Mouse (Mus musculus): Measurements from ENCODE around the gene Pced1b.

The Pced1b gene

DNA sequence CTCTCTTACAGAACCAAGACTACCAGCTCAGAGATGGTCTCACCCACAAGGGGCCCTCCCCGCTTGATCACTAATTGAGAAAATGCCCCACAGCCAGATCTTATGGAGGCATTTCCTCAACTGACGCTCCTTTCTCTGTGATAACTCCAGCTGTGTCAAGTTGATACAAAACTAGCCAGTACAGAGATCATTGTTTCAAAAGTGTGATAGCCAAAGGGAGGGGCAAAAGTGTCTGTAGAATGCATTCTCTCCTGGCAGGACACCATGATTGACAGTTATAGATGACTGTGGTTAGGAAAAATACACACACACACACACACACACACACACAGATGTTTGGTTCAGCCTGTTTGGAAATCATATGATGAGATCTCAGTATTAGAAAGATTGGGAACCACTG, 150.9 kb downstream of the Pced1b start:
- no peak for DNase-seq (ENCODE audit: low spot score in 2 of 2)

DNA sequence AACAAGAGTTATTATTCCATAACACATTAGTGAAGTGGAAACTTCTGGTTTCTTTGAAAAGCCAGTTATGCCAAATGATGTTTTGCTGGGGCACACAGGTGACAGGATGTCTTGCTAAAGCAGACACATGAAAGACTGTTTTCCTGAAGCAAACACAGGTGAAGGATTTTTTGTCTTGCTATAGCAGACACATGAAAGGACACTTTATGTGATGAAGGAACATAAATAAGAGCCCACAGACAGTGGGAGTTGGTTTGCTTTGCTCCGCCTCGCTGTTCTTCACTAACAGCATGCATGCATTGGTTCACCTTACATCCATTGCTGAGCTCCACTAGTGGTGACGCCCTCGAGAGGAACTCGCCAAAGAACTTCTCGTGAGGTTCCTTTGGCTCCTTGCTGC, 154.0 kb downstream of the Pced1b start:
- no peak for DNase-seq (ENCODE audit: low spot score in 2 of 2)

DNA sequence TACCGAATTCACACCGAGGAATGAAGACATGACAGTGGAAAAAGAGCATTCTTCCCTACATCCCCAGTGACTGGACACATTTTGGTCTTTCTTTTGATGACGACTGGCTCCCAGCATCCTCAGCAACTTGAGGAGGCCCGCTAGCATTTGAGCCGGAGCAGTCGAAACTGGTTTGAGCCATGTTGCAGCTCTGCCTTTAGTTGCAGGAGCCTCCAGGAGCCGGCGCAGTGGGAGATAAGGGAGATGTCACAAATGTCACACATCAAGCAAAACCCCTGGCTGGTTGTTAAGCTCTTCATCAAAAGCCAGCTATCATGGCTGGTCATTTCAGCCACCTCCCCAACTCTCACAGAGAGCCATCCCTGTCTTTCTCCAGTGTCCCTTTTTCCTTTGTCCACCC, 157.6 kb downstream of the Pced1b start:
- DNase-seq (ENCODE audit: low spot score in 2 of 2) = no peak

DNA sequence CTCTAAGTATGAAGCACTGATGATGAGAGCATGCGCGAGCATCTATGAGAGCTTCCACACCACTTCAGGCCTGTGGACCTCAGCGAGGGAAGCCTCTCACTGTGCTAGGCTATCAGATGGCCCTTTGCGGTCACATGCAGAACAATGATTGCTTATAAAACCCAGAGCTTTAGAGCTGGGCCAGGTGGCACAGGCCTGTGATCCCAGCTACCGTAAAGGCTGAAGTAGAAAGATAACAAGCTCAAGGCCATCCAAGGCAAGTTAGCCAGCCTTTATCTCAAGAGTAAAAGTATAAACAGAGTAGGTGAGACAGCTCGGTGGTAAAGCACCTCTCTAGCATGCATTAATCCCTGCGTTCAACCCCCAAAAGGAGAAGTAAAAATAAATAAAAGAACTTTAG, 158.1 kb downstream of the Pced1b start:
- DNase-seq (ENCODE audit: low spot score in 2 of 2) = no peak

DNA sequence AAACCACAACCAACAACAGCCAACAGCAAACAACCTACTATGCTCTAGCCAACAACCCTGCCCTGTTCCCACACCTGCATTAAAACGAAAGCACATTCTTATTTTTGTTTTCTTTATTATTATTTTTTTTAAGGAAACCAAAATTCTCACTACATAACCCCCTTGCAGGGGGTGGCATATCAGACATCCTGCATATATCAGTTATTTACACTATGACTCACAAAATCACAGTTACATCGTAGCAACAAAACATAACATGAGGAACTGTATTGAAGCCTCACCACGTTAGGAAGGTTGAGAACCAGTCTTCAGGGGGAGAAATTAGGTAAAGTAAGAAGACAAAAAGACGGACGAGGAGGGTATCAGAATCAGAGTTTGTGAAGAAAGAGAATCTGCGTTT, 159.2 kb downstream of the Pced1b start:
- DNase-seq (ENCODE audit: low spot score in 2 of 2) = no peak

DNA sequence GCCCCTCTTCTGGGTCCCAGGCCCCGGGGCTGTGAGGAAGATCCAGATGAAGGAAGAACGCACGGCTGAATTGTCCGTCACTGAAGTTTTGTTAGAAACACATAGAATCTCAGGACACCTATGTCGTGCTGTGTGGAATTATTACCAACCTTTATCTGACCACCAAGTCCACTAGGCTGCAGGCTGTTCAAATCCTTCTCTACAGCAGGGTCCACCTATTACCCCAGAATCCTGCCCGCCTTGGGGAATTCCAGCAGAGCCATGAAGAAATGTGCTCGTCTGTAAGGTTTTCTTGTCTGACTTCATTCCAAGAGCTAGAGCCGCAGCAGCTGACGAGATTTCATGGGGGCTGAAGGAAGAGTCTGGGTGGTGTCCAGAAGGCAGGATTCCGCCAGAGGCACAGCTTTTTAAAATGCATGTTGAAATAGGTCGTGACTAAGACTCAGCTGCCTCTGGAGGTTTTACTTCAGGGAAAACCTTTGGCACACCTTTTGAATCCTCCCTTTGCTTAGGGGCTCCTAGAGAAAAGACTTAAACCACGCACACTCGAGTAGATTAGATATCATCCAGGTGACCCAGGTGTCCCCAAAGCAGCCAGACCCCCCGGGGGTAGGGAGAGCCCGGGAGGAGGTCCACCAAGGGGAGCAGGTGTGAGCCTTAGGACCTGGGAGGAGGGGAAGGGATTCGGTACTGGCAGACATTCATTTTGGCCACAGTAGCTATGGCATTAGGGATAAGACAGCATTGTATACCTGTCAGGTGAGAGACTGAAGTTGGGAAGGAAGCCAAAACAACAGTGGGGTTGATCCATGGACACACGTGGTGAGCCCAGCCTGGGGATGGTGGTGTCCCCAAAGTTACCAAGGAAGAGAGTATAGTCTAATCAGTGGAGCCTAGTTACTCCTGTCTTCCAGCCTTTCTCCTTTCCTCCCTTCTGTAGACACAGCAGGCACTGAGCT, 160.9 kb downstream of the Pced1b start:
- peak; percentile 30 to 48 for DNase-seq (ENCODE audit: low spot score in 2 of 2)

DNA sequence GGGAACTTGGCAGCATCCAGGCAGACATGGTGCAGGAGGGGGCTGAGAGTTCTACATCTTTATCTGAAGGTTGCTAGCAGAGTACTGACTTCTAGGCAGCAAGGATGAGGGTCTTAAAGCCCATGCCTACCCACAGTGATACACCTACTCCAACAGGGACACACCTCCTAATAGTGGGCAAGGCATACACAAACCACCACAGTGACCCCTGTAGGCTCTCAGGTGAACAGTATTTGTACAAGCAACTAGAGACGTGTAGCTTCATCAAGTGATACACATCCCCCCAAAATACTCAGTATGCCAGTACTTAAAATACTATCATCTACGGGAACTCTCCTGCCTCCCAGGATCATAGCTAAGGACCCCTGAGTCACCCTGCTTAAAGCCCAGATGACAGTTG, 164.2 kb downstream of the Pced1b start:
- no peak for DNase-seq (ENCODE audit: low spot score in 2 of 2)

DNA sequence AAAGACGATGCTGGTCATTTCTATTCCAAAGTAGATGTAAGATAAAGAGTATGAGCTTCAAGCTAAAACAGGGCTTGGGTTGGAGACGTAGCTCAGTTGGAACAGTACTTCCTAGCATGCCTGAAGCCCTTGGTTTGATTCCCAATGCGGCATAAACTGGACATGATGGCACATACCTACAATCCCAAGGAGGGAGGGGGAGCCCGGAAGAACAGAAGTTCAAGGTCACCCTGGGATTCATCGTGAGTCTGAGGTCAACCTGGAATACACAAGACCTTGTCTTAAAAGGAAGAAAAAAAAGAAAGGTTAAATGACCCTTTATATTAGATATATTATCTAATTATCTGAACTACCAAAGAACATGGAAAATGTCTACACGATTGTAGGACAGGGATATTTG, 164.8 kb downstream of the Pced1b start:
- no peak for DNase-seq (ENCODE audit: low spot score in 2 of 2)

DNA sequence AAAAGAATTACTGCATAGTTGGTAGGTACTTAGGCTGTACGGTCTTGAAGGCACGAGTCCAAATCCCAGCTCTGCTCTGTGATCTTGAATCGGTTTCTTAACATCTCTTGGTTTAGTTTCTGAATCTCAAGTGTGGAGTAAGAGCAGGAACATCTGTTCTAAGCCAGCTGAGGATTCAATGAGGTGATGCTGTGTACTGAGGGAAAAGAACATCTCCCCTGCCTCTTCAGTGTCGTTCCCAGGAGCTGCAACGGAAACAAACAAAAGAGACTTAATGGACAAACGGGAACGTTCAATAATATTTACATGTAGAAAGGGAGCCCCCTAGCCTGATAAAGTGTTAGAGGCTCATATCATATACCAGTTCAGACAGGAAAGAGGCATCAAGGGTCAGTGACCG, 165.4 kb downstream of the Pced1b start:
- DNase-seq (ENCODE audit: low spot score in 2 of 2) = no peak

DNA sequence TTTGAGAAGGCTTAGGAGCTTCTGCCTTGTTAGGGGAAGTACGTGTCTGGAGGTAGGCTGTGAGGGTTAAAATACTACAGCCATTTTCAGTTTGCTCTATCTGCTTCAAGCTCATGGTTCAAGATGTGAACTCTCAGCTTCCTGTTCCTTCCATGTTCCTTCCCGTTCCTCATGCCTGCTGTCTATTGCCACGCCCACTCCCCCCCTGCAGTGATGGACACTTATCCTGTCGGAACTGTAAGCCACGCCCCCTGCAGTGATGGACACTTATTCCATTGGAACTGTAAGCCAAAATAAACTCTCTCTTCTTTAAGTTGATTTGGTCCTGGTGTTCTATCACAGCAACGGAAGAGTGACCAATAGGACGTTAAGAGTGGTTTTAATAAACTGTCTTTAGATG, 166.0 kb downstream of the Pced1b start:
- DNase-seq (ENCODE audit: low spot score in 2 of 2) = no peak

DNA sequence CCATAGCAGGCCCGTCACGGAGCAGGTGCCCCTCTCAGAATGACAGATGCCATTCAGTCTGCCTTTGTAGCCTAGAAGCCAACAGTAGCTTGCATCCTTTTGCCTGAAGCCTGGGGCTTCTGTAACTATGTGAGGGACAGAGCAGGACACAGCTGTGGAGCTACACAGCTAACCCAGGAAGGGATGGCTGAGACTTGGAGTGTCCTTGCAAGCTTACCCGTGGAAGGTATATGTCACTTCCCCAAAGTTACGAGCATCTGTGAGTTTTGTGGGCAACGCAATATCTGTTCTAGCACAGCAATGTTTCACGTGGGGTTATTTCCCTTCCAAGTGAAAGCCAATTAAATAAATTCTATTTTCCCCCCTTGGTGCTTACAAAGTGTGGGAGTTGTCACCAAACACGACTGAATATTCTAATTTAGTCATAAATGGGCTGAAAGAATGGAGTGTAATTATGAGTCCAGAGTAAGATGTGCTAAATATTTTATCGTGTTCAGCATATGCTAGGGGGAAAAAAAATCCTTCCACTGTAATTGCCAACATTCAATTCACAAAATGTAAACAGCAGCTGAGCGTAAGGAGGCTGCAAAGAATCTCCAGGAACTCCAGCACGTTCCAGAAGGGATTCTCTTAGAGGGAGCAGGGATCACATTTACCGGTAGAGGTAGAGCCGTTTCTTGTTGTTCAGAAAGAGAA, 168.0 kb downstream of the Pced1b start:
- DNase-seq (ENCODE audit: low spot score in 2 of 2) = no peak

DNA sequence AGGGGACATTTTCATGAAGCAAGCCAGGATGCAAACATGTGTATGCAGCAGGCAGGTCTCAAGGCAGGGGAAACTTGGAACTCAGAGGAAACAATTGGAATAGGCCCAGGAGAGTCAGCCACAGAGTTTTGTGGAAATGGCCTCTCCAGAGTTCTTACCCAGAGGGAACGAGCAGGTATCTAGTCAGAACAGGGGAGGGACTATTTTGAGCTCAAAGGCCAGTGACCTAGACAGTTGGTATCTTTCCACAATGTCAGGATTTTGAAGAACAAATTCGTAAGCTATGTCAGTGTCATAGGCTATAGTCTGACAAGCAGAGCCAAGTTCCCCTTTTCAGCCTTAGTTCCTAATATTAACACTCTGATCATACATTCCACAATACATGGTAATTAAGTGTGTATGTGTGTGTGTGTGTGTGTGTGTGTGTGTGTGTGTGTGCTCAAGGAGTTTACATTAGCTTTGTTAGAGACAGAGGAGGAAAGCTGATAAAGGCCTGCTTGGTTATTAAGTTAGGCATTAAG, 168.6 kb downstream of the Pced1b start:
- no peak for DNase-seq (ENCODE audit: low spot score in 2 of 2)

DNA sequence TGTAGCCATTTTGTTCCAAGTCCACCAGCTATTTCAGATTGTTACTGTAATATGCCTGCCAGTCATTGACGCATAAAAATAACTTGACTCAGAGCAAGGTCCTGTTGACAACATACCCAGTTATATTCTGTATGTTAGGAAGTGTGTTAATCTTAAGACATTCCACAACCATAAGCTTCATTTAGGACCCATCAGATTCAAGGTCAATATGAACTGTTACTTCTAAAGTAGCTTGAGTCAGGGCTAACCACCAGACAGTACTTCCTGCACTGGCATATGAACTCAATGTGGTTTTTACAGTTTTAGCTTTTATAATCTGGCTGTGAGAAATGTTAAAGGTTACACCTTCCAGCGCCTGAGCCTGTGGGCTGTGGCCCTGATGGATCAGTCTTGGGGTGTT, 173.4 kb downstream of the Pced1b start:
- DNase-seq (ENCODE audit: low spot score in 2 of 2) = no peak

DNA sequence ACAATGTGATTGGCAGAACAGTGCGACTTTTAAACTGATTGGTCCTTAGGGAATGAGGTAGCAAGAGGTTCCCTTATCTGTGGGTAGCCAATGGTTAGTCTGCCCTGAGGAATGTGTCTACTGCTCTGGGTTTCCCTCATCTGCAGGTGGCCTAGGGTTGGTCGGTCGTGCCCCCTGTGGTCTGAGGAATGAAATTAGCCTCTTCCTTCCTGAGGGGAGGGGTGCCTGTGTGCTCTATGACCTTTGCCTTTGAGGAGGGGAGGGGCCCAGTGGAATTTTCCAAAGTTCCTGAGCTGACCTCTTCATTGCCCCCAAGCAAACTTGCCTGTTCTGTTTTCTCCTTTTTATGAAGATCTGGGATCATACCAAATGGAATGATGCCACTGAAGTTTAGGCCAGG, 174.6 kb downstream of the Pced1b start:
- DNase-seq (ENCODE audit: low spot score in 2 of 2) = no peak

DNA sequence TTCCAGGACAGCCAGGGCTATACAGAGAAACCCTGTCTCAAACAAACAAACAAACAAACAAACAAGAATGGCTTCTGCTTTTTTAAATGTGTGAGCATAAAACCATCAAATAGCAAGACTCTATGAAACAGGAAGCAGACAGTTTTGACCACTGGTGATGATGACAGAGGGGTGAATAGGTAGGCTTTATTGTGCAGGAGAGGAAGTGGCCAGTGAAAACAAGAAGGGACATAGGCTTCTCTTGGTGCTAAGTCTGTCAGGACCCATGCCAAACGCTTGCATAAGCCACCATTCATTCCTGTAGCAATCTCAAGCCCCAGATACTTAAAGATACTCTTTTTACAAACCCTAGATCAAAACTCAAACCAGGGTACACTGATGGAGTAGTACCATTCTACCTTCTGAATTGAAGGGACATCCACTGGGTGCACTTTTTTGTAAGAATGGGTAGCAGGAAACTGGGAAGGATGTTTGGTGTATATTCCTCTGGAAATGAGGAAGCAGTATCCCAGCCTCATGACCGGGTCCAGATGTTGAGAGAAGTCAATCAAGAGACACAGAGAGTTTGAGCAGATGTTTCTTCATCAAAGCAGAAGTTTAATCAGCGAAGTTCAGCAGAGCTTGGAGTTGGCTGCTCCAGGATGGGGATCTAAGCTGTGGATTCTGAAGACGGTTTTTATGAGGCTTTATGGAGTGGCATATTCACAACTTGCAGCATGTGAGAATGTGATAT, 175.5 kb downstream of the Pced1b start:
- no peak for DNase-seq (ENCODE audit: low spot score in 2 of 2)

DNA sequence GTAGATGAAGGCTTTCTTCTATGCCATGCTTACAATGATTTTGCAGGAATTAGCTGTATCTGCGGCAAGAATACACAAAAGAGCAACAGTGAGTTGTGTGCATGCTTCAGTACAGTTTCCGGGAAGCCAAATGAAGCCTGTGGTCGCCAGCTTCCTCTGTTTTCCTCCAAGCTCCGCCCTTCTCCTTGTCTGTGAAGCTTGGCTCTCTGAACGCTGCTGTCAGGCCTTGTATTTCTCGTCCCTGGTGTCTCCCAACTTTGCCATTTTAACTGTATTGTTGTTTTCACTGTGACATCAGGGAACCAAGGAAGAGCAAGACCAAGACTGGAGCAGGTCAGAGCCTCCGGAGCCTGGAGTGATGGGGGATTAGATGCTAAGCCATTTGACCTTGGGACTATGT, 177.5 kb downstream of the Pced1b start:
- DNase-seq (ENCODE audit: low spot score in 2 of 2) = no peak

DNA sequence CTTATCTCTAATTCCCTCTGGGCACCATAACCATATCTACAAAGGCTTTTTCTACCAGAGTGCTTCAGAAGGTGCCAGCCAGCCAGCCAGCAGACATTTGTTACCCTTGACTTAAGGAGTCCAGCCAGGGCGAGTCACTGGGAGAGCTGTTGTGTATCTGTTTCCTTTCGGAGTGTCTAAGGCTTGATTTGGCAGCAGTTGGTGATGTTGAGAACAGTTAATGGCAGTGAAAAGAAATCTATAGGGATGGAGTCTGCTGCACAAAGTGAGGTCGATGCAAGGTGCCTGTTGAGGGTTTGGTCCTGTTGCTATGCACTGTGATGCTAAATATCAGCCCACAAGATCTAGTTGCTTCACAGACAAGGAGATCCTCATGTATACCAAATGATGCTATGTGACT, 178.1 kb downstream of the Pced1b start:
- no peak for DNase-seq (ENCODE audit: low spot score in 2 of 2)

DNA sequence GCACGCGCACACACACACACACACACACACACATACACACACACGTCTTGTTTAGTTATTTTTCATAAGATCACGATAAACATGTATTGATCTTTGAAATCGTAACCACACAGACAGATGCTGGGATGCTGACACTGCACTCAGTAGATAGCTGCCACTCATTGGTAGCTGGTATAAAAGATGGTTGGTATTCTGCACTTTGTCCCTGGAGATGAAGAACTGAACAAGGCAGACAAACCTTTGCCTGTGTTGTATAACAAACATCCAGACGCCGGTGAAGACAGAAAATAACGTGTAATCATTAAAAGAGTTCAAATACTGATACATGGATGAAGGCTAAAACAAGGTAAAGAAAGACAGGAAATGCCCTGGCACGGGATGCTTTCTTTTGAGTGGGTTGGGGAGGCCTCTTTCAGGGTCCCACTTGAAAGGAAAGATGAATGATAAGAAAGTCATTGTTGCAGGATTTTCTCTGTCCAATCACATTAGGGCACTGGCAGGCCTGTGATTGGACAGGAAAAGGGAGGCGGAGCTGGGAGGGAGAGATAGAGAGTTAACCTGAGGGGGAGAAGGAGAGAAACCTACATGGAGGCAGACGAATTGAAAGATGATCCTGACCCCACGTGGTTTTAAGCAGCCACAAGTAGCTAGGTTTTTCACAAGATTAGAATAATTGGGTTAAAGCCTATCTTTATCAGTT, 182.4 kb downstream of the Pced1b start:
- no peak for DNase-seq (ENCODE audit: low spot score in 2 of 2)

DNA sequence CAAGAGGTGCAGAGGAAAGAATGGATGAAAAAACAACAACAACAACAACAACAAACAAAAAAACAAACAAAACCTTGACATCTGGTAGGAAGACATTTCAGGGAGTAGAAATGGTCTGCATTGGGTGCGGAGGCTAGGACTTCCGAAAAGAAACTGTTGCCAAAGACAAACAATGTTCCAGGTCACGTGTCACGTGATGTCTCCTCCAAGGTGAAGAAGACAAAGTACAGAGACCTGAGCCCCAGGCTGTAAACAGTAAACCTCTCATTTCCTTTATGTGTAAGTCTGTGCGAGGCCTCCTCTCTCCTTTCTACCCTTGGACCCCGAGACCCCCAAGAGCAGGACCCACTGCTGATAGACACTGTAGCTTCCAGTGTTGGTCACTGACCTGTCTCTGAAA, 184.6 kb downstream of the Pced1b start:
- no peak for DNase-seq (ENCODE audit: low spot score in 2 of 2)

DNA sequence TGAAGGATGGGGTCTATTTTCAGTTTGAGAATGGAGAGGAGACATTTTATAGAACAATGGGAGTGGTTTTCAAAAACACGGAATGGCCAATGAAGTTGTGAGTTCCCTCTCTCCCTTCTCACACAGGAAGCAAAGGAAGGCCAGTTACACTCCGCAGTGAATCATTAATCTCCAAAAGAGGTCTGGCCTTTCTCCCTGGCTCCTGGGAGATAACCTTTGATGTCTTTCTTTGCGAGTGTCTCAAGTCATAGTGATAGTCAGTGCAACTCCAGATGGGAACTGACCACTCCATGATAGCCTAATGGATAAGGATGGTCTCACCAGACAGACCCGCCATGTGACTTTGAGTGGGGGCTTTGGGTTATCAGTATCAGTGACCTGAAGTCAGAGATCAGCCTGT, 185.3 kb downstream of the Pced1b start:
- no peak for DNase-seq (ENCODE audit: low spot score in 2 of 2)

All from frontal cortex, postnatal 36 days (tissue).